Mouse (Mus musculus) CD4-positive naive resting alpha-beta T cell, adult 57 days (primary cell): Measurements from ENCODE around the gene Cd300ld5. TPM values are rescaled to one million over a fixed set of nuclear protein-coding genes. Genes with fewer than 3 reads are reported as not detected.

Experiments used
- total RNA-seq: library from RNA; stranded (reverse); gene quantifications from one replicate; pipeline ENCODE4 v1.2.4, GENCODE M21; 2023

Cd300ld5 gene
- 0.83 TPM for total RNA-seq

DNA sequence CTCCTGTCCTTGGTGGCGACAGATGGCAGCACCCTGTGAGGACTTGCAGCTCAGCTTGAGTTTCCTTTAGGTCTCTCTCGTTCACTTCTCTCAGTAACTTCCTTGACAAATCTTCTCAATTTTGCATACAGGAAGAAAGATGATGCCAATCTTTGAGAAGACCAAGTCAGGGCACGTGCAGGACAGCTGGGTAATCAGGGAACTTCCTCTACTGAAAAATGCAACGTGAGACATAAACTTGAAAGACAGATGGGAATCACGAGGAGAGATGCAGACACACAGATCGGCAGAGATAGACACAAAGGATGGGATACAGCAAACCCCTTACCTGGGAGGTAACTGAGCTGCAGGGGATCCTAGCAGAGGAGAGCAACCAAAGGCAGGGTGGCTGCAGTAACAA, at the start of gene Cd300ld5:
TSS of gene Cd300ld5 (minus strand) at position 101 of the 400 bp plus-strand sequence.

DNA sequence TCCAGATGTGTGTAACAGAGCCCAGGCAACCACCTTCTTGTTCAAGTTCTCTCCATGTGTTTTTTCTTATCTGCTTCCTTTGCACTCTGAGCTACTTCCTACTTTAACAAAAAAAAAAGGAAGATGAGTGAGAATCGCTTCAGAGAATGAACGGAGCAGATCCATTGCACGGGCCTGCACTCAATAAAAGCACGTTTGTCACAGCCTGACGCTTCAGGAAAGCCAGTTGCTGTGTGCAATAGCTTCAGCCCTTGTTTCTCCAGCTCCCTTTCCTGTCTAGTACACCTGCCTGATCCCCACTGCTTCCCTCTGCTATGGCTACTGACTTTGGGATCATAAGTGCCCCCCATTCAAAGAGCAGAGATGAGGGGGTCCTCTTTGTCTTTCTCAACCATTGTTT, 24.5 kb upstream of the Cd300ld5 start, which contains the start of gene Cd300e:
TSS of gene Cd300e (minus strand) at position 101 of the 400 bp plus-strand sequence.

DNA sequence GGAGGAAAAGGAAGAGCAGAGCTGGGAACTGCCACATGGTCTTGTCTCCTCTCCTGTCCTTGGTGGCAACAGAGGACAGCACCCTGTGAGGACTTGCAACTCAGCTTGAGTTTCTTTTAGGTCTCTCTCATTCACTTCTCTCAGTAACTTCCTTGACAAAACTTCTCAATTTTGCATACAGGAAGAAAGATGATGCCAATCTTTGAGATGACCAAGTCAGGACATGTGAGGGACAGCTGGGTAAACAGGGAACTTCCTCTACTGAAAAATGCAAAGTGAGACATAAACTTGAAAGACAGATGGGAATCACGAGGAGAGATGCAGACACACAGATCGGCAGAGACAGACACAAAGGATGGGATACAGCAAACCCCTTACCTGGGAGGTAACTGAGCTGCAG, 10.7 kb upstream of the Cd300ld5 start, which contains the start of gene Cd300ld3:
TSS of gene Cd300ld3 (minus strand) at position 151 of the 400 bp plus-strand sequence.

DNA sequence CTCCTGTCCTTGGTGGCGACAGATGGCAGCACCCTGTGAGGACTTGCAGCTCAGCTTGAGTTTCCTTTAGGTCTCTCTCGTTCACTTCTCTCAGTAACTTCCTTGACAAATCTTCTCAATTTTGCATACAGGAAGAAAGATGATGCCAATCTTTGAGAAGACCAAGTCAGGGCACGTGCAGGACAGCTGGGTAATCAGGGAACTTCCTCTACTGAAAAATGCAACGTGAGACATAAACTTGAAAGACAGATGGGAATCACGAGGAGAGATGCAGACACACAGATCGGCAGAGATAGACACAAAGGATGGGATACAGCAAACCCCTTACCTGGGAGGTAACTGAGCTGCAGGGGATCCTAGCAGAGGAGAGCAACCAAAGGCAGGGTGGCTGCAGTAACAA, 10.7 kb downstream of the Cd300ld5 start, which contains the start of gene Cd300ld4:
TSS of gene Cd300ld4 (minus strand) at position 101 of the 400 bp plus-strand sequence.

DNA sequence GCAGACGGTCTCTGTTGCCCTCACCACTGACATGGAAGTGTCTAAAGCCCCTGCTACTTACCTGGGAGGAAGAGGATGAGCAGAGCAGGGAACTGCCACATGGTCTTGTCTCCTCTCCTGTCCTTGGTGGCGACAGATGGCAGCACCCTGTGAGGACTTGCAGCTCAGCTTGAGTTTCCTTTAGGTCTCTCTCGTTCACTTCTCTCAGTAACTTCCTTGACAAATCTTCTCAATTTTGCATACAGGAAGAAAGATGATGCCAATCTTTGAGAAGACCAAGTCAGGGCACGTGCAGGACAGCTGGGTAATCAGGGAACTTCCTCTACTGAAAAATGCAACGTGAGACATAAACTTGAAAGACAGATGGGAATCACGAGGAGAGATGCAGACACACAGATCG, 21.5 kb downstream of the Cd300ld5 start, which contains the start of gene Cd300ld2:
TSS of gene Cd300ld2 (minus strand) at position 101 of the 400 bp plus-strand sequence.

DNA sequence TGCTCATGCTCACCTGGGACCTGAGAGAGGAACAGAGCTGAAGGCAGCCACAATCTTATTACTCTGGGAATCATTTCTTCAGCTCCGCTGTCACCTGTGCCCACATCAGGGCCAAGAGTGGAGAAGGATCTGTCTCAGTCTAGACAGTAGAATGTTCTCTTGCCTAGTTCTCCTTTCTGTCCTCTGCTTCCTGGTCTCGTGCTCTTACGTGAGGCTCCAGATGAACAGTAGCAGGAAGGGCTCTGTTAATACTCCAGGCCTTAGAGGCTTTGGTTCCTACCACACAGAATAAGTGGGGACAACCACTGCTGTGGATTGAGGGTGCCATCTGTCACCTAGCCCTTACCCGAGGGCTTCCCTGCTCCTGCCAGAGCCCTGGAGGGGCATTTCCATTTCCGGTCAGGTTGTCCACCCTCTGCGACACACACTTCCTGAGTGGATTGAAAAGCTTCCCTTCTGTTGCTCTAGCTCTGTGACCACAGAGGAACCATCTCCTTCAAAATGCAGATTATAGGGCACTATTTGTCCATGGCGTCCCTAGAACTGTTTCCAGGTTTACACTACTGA, 36.0 kb downstream of the Cd300ld5 start, which contains the start of gene Cd300c2:
TSS of gene Cd300c2 (minus strand) at position 407 of the 567 bp plus-strand sequence.

DNA sequence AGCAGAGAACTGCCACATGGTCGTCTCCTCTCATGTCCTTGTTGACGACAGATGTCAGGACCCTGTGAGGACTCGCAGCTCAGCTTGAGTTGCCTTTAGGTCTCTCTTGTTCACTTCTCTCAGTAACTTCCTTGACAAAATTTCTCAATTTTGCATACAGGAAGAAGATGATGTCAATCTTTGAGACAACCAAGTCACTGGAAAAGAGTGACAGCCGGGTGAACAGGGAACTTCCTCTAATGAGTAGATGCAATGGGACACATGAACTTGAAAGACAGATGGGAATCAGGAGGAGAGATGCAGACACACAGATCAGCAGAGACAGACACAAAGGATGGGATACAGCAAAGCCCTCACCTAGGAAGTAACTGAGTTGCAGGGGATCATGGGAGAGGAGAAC, 47.8 kb downstream of the Cd300ld5 start, which contains the start of gene Cd300ld:
TSS of gene Cd300ld (minus strand) at position 130 of the 400 bp plus-strand sequence.

Other genes starting within 250 kb of the Cd300ld5 start
- not detected for gene Btbd17, start 241.8 kb downstream of the Cd300ld5 start, total RNA-seq
- not detected for gene Gpr142, start 238.8 kb downstream of the Cd300ld5 start, total RNA-seq
- gene Gprc5c, start 186.6 kb downstream of the Cd300ld5 start, total RNA-seq, result 0.92 TPM
- 2.2 TPM for gene Cd300a, start 147.7 kb downstream of the Cd300ld5 start, total RNA-seq
- gene Cd300lb, start 103.4 kb downstream of the Cd300ld5 start, total RNA-seq, result 0.30 TPM
- not detected for gene Cd300c, start 68.6 kb downstream of the Cd300ld5 start, total RNA-seq
- gene Cd300ld, start 47.8 kb downstream of the Cd300ld5 start, total RNA-seq, result 1.0 TPM
- gene Cd300c2, start 35.9 kb downstream of the Cd300ld5 start, total RNA-seq, result 1.3 TPM
- gene Cd300ld2, start 21.6 kb downstream of the Cd300ld5 start, total RNA-seq, result not detected
- not detected for gene Cd300ld4, start 10.8 kb downstream of the Cd300ld5 start, total RNA-seq
- gene Cd300ld3, start 10.6 kb upstream of the Cd300ld5 start, total RNA-seq, result 0.83 TPM
- gene Cd300e, start 24.4 kb upstream of the Cd300ld5 start, total RNA-seq, result 0.83 TPM
- gene Rab37, start 53.7 kb upstream of the Cd300ld5 start, total RNA-seq, result 37.7 TPM
- 0.65 TPM for gene Cd300lf, start 96.2 kb upstream of the Cd300ld5 start, total RNA-seq
- 202 TPM for gene Slc9a3r1, start 125.6 kb upstream of the Cd300ld5 start, total RNA-seq
- 11.1 TPM for gene Tmem104, start 149.7 kb upstream of the Cd300ld5 start, total RNA-seq
- 7.2 TPM for gene Nat9, start 150.1 kb upstream of the Cd300ld5 start, total RNA-seq
- gene Grin2c, start 229.5 kb upstream of the Cd300ld5 start, total RNA-seq, result 0.21 TPM
- 22.9 TPM for gene Fdxr, start 239.3 kb upstream of the Cd300ld5 start, total RNA-seq